Mouse (Mus musculus): ENCODE results near the gene Rtf1. TPM values are rescaled to one million over a fixed set of nuclear protein-coding genes. Genes with fewer than 3 reads are reported as not detected.

Rtf1 gene
- 10.0 and 27.0 TPM in 2 replicates for polyA plus RNA-seq (2012; ENCODE audit: low replicate concordance)

DNA sequence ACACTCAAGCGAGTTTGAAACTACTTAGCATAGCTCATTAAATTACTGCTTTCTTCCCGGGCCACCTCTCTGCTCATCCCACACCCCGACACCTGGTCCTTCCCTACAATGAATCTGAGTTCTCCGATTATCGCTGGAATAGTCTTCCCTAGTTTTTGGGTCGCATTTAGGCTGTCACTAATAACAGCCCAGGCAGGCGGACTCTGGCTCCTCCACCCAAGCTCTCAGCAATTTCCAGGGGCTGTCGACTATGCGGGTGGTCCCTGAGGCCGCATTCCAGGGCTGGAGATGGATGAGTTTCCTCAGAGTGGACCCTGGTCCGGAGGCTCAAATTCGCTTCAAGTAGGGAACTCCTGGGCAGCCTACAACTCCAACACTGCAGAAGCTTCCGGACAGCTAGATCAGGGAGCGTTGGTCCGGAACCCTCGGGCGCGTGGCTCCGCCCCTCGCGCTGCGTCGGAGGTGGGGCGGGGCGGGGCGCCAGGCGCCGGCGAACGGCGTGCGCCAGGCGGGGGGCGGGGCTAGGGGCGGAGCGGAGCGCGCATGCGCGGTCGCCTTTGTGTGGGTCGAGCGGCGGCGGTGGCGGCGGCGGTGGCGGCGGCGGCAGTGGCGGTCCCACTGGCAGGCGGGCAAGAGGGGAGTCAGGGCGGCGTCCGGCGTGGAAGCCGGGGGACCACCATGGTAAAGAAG lies at the start of gene Rtf1:
Gene Rtf1, plus strand, starts transcription at position 544 of the 690 bp plus-strand sequence.

DNA sequence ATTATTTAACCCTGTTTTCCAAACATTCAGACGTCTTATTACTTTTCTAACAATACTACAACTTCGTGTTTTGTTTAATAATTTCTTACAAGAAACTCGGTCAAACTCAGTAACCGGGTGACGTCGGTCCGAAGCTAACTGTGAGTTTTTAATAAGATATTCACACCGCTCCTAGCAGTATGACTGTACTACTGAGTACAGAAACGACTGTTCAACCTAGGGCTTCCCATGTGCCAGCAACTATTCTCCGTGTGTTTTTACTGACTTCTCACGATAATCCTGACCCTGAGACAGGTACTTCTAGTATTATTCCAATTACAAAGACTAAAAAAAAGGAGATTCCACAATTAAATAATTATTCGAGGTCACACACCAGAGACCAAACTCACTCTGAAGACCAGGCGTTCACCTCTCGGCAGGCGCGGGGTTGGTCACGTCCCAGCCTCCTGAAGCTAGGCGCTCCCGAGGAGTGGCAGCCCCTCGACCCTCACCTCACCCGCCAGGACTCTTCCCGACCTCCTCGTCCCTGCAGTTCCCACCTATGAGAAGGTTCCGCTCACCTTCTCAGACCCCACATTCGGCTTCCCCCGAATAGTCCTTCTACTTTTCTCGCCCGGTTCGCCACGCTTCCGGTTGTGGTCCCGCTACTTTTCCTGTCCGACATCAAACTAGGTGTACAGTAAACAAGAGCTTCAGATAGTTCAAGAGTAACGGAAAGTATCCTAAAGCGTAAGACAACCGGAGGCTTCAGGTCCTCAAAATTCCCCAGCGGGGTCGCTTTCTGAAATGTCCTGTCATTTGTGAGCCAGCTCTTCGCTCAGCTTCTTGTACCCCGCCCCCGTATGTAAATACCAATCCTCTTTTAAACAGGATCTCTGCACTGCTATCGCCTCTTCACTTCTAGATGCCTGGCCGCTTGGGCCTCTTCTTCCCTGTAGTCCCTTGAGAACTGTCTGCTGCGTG lies 12.4 kb upstream of the Rtf1 start, which contains the start of gene Ndufaf1:
Gene Ndufaf1, minus strand, starts transcription at position 608 of the 963 bp plus-strand sequence.

DNA sequence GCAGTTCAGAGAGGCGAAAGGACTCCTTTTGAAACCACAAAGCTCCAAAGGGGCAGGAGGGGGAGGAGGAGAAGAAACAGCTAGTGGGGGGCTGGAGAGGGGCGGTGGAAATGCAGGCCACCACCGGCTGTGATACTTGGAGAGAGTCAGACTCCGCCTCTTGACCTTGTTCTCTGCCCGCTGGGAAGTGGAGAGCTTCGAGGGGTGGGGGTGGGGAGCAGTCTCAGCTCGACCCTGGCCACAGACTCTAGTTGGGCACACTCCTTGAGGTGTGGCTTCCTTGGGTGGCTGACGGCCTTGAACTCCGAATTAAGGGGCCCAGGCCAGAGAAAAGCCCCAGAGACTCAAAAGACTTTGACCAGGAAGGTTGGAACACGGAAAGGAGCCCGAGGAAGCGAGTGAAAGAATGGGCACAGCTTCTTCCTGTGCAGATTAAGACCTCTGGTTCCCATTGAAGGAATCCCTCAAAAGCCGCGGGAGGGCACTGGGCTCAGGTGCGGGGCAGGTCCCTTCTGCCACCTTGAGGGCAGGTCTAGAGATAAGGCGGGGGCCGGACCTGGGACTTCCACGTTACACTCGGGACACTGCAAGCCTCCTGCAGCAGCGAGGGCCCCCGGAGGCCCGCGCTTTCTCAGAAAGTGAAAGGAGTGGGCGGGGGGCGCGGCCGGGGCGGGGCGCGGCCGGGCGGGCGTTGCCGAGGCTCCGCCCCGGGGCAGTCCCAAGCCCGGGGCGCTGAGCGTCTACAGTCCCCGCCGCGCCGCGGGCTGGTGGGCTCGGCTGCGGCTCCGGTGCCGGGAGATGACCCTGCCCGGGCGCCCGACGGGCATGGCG lies 66.9 kb downstream of the Rtf1 start, which contains the start of gene Itpka:
Gene Itpka, plus strand, starts transcription at position 757 of the 831 bp plus-strand sequence.

DNA sequence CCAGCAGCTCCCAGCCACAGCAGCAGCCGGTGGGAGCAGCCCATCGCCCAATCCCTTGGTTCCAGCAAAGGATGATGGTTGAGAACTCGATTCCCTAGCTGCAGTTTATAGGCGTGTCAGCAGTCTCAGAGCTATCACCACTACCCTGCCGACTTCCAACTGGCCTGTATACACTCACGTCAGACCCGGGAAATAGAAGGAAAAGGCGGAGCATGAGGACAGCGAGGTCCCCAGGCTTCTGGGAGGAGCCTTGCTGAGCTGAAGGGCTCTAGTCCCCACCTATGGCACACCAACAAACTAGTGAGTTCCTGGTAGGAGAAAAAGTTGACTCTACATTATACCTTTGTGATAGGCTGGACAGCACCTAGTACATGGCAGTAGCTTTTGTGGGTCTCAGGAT lies 85.4 kb downstream of the Rtf1 start, which contains the start of gene Ltk:
Gene Ltk, minus strand, starts transcription at position 181 of the 400 bp plus-strand sequence.

Other genes starting within 250 kb of the Rtf1 start
- 5.3 and 6.5 TPM in 2 replicates for gene Ino80, start 197.4 kb upstream of the Rtf1 start, polyA plus RNA-seq (2012; ENCODE audit: low replicate concordance)
- 0.02 and 0.26 TPM in 2 replicates for gene Exd1, start 127.4 kb upstream of the Rtf1 start, polyA plus RNA-seq (2012; ENCODE audit: low replicate concordance)
- gene Chp1, start 127.4 kb upstream of the Rtf1 start, polyA plus RNA-seq (2012; ENCODE audit: low replicate concordance) = 7.7 and 12.7 TPM in 2 replicates
- 1.7 and 3.2 TPM in 2 replicates for gene Nusap1, start 56.8 kb upstream of the Rtf1 start, polyA plus RNA-seq (2012; ENCODE audit: low replicate concordance)
- gene Oip5, start 56.6 kb upstream of the Rtf1 start, polyA plus RNA-seq (2012; ENCODE audit: low replicate concordance) = 7.5 and 30.5 TPM in 2 replicates
- 2.2 and 3.8 TPM in 2 replicates for gene Ndufaf1, start 12.2 kb upstream of the Rtf1 start, polyA plus RNA-seq (2012; ENCODE audit: low replicate concordance)
- 0.60 and 0.65 TPM in 2 replicates for gene Itpka, start 67.3 kb downstream of the Rtf1 start, polyA plus RNA-seq (2012; ENCODE audit: low replicate concordance)
- gene Ltk, start 85.4 kb downstream of the Rtf1 start, polyA plus RNA-seq (2012; ENCODE audit: low replicate concordance) = 1.1 and 1.3 TPM in 2 replicates
- gene Rpap1, start 112.5 kb downstream of the Rtf1 start, polyA plus RNA-seq (2012; ENCODE audit: low replicate concordance) = 9.6 and 36.8 TPM in 2 replicates
- gene Tyro3, start 122.7 kb downstream of the Rtf1 start, polyA plus RNA-seq (2012; ENCODE audit: low replicate concordance) = 0.19 and 0.57 TPM in 2 replicates
- gene Mga, start 222.2 kb downstream of the Rtf1 start, polyA plus RNA-seq (2012; ENCODE audit: low replicate concordance) = 0.74 and 3.2 TPM in 2 replicates